Mouse (Mus musculus): Measurements from ENCODE around the gene Galnt9. TPM values are rescaled to one million over a fixed set of nuclear protein-coding genes. Genes with fewer than 3 reads are reported as not detected.

The Galnt9 gene
- total RNA-seq, 2 experiments from 2014 or later = not detected

DNA sequence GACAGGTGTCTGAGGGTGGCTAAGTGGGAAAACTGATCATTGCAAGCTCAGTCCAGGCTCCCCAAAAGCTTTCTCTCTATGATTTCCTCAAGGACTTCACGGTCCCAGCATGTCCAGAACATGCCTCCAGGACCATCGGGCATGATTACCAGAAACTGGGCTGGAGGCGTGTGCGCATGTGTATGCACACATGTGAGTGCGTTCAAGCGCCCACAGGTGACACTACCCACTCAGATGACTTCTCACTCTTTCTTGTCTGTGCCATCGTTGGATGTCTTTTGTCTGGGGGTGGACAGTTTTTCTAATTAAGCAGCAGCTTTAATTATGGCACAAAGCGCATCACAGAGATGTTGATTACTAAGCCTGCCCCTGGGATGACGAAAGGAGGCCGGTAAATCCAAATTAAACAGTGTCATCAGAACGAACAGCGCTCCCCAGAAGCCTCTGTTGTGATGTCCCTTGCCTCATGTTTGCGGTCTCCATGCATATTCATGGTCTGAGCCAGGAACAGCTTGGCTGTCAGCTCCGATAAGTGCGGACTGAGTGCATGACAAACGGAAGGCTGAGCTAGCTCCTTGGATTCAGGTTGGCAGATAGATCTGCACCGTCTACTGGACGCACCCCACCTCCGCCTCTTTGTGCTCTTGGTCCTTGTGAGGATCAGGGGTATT is 36.5 kb downstream of the Galnt9 start:
- intact Hi-C loops (cut with DNase I) = no loop called here
- no peak for DNase-seq

GRCm38 (mm10) chr5:110582647-110583538 is 38.7 kb downstream of the Galnt9 start:
- intact Hi-C loops (cut with DNase I) = no loop called here

GRCm38 (mm10) chr5:110587467-110587866 is 43.3 kb downstream of the Galnt9 start:
- intact Hi-C loops (cut with DNase I) = no loop called here

More at GRCm38 (mm10) chr5:110582647-110583538, 38.7 kb downstream of the Galnt9 start:
- DNase-seq = no peak

GRCm38 (mm10) chr5:110589833-110590232 is 45.7 kb downstream of the Galnt9 start:
- DNase-seq = no peak
- intact Hi-C loops (cut with DNase I) = no loop called here

More at GRCm38 (mm10) chr5:110587467-110587866, 43.3 kb downstream of the Galnt9 start:
- DNase-seq = no peak

DNA sequence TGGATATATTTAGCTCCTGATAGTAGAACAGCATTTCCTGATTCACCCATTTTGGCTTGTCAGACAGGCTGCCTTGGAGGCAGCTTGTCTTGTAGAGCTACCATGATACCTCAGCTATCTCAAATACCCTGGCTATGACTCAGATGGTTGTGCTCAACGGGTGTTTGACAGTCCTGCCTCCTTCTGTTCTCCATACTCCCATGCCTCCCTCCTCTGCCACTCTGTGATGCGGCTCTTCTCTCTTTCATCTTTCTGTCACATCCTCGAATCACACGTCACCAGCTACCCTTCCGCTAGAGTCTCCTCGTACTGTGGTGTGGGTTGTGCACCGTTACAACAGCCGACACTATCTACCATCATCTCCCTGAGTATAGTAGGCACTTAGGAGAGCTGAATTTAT is 50.3 kb downstream of the Galnt9 start:
- DNase-seq = no peak
- intact Hi-C loops (cut with DNase I) = no loop called here

- intact Hi-C loops (cut with DNase I) = no loop called here
- DNase-seq = no peak
These were observed 51.2 kb downstream of the Galnt9 start for GRCm38 (mm10) chr5:110595341-110595740.

DNA sequence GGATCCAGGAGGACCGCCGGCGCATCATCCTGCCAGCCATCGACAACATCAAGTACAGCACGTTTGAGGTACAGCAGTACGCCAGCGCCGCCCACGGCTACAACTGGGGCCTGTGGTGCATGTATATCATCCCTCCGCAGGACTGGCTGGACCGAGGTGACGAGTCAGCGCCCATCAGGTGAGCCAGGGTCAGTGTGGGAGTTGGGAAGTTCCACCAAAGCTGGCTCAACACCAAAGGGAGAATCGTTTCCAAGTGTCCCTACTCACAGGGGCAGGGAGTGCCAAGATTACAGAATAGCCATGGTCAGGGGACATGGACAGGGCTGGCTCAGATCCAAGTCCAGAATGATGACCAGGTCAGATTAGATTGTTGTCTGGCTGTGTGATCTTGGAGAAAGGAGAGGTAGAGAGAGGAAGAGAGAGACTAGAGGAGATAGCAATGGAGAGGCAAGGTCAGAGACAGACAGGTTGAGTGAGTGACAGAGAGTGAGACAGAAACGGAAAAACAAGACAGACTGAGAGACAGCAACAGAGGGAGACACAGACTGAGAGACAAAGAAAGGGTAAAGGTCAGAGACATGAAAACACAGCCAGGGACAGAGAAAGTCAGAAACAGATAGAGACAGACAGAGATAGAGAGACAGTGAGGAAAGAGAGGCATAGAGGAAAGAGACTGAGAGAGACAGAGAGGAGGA is 52.1 kb downstream of the Galnt9 start:
- intact Hi-C loops (cut with DNase I) = no loop called here
- no peak for DNase-seq

GRCm38 (mm10) chr5:110597502-110597901 is 53.3 kb downstream of the Galnt9 start:
- intact Hi-C loops (cut with DNase I) = no loop called here
- peak in 1 of 2 experiments; percentile 6 for DNase-seq

DNA sequence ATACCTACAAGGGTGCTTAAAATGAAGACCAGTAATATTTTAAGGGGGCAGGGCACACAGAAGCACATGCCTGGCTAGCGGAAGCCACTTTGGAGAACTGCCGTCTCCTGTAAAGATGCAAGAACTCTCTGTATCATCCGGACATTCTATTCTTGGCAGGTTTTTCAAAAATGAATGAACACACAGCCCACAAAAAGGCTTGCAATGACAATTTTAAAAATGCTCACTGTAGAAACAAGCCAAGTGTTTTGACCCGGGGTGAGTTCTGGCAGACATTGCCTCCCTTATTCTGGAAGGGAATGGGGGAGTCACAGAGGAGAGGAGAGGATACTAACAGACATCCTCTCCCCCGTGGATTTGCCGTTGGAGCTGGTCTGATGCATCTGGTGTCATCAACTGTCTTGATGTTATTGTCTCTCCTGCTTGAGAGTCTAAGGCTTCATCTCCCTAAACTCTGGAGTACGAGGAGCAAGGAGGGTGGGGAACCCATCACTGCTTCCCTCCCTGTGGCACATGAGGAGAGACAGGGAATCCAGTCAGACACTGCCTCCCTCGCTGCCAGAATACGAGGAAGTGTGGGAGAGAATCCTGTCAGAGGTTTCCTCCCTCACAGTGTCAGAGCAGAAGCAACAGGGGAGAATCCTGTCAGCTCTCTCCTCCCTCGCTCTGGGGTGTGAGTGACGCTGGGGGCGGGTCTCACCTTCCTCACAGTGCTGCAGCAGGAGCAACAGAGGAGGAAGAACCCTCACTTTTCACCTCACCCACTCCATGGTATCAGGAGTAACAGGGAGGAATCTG is 54.3 kb downstream of the Galnt9 start:
- DNase-seq = no peak
- intact Hi-C loops (cut with DNase I) = no loop called here

DNA sequence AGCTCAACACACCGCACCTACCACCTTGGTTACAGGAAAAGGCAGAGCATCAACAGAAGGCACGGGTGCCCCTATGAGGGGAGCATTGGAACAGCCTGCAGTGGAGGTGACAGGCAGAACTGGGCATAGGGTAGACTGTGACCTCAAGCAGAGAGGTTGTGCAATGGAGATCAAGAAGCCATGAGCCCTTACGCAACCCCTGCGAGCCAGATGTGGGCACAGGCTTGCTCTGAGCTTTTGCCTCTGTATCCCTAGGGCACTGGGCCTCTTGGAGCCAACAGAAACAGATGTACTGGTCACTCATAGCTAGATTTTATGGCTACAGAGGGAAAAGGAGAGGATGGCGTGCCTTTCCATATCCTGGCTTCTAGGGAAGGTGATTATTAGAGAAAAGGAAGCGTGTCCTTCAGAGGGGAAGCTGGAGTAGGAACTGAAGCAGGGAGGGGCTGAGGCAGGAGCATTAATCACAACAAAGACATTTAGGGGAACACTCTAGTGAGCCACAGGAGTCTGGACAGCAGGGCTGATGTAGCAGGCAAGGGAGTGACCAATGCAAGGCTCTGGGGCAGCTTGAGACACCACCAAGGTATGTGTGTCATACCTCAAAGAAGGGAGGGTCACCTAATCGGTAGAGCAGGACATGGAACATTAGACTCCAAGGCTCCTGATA is 59.0 kb downstream of the Galnt9 start:
- DNase-seq = no peak
- intact Hi-C loops (cut with DNase I) = no loop called here

DNA sequence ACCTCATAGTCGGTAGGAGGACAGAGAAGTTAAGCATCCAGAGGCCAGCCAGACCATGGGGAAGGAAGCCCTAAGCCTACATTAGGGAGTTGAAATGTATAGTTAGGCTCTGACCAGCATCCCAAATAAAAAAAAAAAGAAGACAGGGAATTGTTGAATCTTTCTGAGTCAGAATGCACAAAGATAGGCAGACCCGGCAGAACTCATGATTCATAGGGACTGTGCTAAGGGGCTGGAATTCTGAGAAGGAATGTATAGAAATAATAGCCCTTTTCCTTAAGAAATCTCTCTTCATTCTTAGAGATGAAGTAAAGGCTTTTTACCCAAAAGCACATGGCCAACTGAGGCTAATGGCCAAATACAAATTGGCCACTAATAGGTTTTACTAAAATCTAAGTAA is 60.2 kb downstream of the Galnt9 start:
- intact Hi-C loops (cut with DNase I) = no loop called here
- no peak for DNase-seq

GRCm38 (mm10) chr5:110605531-110606221 is 61.5 kb downstream of the Galnt9 start:
- DNase-seq = no peak
- intact Hi-C loops (cut with DNase I) = no loop called here

DNA sequence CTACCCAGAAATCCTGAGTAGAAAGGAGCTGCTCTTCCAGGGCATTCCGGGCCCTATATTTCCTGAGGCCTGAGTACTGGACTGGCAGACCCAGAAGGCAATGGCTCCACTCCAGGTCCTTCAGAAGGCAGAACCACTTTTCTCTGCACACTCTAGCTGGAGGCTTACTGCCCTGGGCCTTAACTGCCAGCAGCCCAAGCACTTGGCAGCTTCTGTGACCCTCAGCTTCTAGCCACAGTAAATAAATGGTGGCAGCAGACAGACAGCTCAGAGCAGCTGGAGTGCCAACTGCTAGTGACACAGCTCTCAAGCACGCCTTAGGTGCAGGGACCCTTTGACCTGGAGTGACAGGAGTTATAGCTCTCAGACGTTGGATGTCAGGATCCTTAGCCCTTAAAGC is 63.6 kb downstream of the Galnt9 start:
- intact Hi-C loops (cut with DNase I) = no loop called here
- DNase-seq = no peak

GRCm38 (mm10) chr5:110608336-110608735 is 64.2 kb downstream of the Galnt9 start:
- intact Hi-C loops (cut with DNase I) = no loop called here
- no peak for DNase-seq

DNA sequence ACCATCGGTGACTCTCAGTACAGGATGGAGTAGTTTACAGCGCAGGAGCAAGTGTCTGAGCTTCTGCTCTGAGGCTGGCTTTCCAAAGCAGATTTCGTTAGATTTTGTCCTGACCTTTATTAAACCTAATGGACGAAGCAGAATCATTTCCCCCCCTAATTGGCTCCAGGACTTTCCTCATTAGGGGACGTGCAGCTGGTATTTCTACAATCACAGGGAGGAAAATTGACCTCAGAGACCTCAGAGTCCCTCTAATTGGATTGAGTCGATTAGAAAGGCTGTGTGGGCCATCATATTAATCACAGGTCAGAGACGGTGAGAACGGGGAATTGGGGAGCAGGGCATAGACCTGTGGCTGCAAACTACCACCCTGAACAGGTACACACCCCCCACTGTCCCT is 64.8 kb downstream of the Galnt9 start:
- DNase-seq = no peak
- intact Hi-C loops (cut with DNase I) = no loop called here

GRCm38 (mm10) chr5:110609425-110609824 is 65.3 kb downstream of the Galnt9 start:
- no peak for DNase-seq
- intact Hi-C loops (cut with DNase I) = no loop called here

DNA sequence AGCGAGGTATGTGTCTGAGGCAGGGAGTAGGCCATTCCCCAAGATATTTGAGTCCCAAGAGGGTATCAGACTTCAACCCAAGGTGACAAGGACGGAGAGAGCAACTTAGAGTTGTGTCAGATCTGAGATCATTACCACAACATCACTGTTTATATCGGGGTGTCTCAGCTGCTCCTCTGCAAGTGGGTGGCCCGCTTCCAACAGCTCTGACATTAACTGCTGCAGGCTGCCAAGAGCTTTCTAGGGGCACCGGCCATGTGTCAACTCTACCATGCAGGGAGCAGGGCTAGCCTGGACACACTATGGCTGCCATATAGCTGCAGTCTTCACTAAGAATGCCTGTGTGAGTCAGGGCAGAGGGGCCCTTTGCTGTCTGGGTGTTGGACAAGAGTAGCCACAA is 65.7 kb downstream of the Galnt9 start:
- intact Hi-C loops (cut with DNase I) = no loop called here
- no peak for DNase-seq

DNA sequence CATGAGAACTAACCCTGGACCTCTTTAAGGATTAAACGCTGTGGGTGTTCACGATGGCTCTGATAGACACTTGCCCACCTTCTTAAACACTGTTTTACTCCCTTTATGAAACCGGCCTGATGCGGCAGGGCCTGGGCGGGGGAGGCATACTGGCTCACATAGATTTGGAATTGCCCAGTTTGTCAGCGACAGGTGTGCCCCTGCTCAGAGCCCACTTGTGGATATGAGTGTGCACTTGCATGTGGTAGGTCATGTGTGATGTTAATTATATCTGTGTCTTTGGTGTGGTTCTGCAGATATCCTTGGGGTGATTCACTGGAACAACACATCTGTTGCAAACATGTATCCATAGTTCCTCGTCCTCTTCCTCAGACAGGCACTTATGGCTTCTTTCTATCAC is 66.3 kb downstream of the Galnt9 start:
- intact Hi-C loops (cut with DNase I) = no loop called here
- no peak for DNase-seq

DNA sequence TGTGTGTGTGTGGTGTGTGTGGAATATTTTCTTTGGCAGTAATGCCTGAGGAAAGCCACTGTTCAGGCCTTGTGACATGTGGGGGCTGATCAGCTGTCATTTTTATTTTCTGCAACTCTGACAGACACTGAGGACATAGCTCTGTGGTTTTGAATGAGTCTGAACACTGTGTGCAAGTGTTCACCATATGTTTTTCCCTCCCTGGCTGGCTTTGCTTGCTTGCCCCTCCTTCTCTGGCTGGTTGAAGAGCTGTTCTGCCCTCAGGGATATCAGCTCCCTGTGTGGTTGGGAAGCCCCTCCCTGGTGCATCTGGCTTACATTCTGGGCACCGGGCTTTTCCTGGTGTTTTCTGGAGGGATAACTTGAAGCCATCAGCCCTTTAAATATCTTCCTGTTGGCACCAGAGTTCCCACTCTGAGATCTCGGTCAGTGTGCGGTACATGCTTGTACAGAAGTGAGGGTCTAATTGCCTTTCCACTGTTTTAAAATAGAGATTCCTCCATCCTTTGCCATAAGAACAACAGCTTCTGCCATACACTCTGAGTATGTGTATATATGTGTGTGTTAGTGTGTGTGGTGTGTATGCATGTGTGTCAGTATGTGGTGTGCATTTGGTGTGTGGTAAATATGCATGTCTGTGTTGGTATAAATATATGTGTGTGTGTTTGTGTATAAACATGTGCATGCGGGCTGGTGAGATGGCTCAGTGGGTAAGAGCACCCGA is 67.4 kb downstream of the Galnt9 start:
- intact Hi-C loops (cut with DNase I) = no loop called here

More for the DNA sequence above, 67.4 kb downstream of the Galnt9 start:
- DNase-seq = no peak
